Mouse (Mus musculus) neural tube, embryonic 11.5 days (tissue): ENCODE measurements around the gene Stxbp4. TPM values are rescaled to one million over a fixed set of nuclear protein-coding genes. Genes with fewer than 3 reads are reported as not detected.
A peak's percentile ranks its signal among the peaks of the same experiment; 100 is the strongest.

Source experiments
- ATAC-seq: fragments of 200-750 bp; cut with Nextera tagmentation; 2 replicates; pipeline ENCODE4 v1.8.0; 2017; ENCODE audit warnings: moderate number of reproducible peaks, mild to moderate bottlenecking, moderate TSS enrichment, moderate library complexity; ENCODE audit not compliant: insufficient read depth, low FRiP score, low TSS enrichment
- DNase-seq: peaks from one replicate; pipeline ENCODE4 v3.0.0-alpha.2; 2015; ENCODE audit warnings: low spot score
- H3K27ac ChIP-seq: fragments of 300-500 bp; sonication (generic); 2 replicates; pipeline ENCODE4 v1.5.1; 2014; ENCODE audit warnings: low read depth, mild to moderate bottlenecking, low read length
- H3K27me3 ChIP-seq: fragments of 300-500 bp; sonication (generic); 2 replicates; pipeline ENCODE4 v1.6.1; 2014; ENCODE audit warnings: mild to moderate bottlenecking, low read length, mixed read lengths; ENCODE audit not compliant: control insufficient read depth, insufficient read depth
- H3K36me3 ChIP-seq: fragments of 300-500 bp; sonication (generic); 2 replicates; pipeline ENCODE4 v1.6.1; 2014; ENCODE audit warnings: mild to moderate bottlenecking, low read length, moderate library complexity, mixed read lengths; ENCODE audit not compliant: control insufficient read depth, insufficient read depth
- H3K4me1 ChIP-seq: fragments of 300-500 bp; sonication (generic); 2 replicates; pipeline ENCODE4 v1.6.1; 2014; ENCODE audit warnings: low read length, mixed read lengths; ENCODE audit not compliant: control insufficient read depth, insufficient read depth
- H3K4me2 ChIP-seq: fragments of 300-500 bp; sonication (generic); 2 replicates; pipeline ENCODE4 v1.6.1; 2014; ENCODE audit warnings: low read depth, mild to moderate bottlenecking, moderate library complexity
- H3K4me3 ChIP-seq: fragments of 300-500 bp; sonication (generic); 2 replicates; pipeline ENCODE4 v1.5.1; 2014; ENCODE audit warnings: low read depth, low read length
- H3K9ac ChIP-seq: fragments of 300-500 bp; sonication (generic); 2 replicates; pipeline ENCODE4 v1.6.1; 2014; ENCODE audit warnings: mild to moderate bottlenecking, low read length
- H3K9me3 ChIP-seq: fragments of 300-500 bp; sonication (generic); 2 replicates; pipeline ENCODE4 v1.6.1; 2016; ENCODE audit warnings: low read length; ENCODE audit not compliant: control insufficient read depth
- WGBS: fragments of 180-500 bp; shearing (Covaris S2); extraction: QIAGEN DNeasy Blood & Tissue Kit; methylation state at CpG from one replicate; pipeline ENCODE4 v1.1.7; 2014; 5-methylcytosine and 5-hydroxymethylcytosine counted together
- polyA plus RNA-seq: library from polyadenylated mRNA; unstranded; fragments of >200 nt; fragmentation: Nextera tagmentation; extraction: Ambion mirVana; gene quantifications from 2 replicates; pipeline ENCODE4 v1.2.1, GENCODE M21; 2014

The Stxbp4 gene
- polyA plus RNA-seq, 1 experiment from 2014 or later = 36.1 TPM

DNA sequence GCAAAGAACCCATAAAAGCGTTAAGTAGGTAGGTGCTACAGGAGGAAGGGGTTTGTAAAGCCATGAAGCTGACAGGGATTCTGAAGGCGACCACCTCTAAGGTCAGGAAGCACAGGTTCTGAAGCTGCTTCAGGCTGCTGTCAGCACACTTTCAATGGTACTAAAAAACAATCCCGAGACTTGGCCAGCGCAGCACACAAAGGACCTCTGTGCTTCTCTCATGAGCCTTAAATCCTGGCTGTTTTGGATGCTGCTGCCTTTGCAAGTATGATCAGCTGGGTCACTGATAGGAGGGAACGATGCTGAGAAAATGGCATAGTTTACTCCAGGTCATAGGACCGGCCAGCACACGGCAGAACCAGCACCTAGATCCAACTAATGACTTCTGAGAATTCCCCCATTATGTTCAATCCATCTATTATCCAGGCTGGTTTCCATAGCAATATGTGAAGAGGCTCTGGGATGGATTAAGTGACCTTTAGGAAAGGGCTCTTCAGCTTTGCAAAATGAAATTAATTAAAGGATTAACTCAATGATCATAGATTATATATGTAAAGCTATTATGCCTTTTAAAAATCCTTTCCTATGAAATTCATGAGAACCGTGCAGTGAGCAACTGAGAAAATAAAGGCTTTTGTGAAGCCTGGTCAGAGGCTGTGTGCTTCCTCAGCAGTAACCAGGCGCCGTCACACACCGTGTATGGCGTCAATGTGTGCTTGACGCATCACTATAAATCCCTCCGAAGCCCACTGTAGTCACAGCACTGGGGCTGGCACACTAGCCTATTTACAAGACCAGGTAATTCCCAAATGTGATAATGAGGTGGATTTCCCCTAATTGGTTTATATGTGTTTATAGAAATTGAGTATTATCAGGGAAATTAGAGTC, 152.9 kb downstream of the Stxbp4 start:
- H3K4me2 ChIP-seq = no peak overlapping the region
- DNase-seq = peak; percentile 25
- H3K9ac ChIP-seq = no peak overlapping the region
- no peak overlapping the region for H3K4me3 ChIP-seq
- H3K36me3 ChIP-seq = no peaks in the 10 kb centered on the region
- peak; percentile 45; the same call in 1 of the 2 replicates for ATAC-seq
- H3K4me1 ChIP-seq = no peaks in the 10 kb centered on the region
- WGBS = 70% methylated on average over 14 of the region's 14 CpGs
- no peaks in the 10 kb centered on the region for H3K27me3 ChIP-seq
- no peaks in the 10 kb centered on the region for H3K9me3 ChIP-seq
- H3K27ac ChIP-seq = no peak overlapping the region

DNA sequence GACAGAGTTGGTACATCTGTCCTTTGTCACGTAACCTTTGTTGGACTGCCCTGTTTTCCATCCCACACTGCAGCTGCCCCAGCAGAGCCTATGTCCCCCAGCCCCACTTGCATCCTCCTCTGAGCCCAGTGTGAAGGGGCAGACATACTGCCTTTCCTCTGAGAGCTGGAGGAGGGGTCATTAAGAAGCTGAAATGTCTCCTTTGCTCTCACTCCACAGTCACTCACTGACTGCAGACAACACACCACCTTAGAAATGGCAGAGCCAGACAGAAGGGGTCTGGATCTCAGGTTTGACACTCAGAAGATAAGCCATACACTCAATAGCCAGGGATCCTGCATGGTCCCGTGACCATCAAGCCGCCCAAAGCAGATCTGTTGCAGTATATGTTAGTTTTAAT, 154.1 kb downstream of the Stxbp4 start:
- no peaks in the 10 kb centered on the region for H3K9me3 ChIP-seq
- no peak overlapping the region for H3K4me2 ChIP-seq
- no peaks in the 10 kb centered on the region for H3K4me1 ChIP-seq
- no peak overlapping the region for H3K9ac ChIP-seq
- H3K4me3 ChIP-seq = no peak overlapping the region
- ATAC-seq (no peak), DNase-seq (no peak)
- H3K27ac ChIP-seq = no peak overlapping the region
- no peaks in the 10 kb centered on the region for H3K27me3 ChIP-seq
- 95% methylated on average over 3 of the region's 3 CpGs for WGBS
- H3K36me3 ChIP-seq = no peaks in the 10 kb centered on the region; the same call in 1 of the 2 replicates

- Histone ChIP-seq H3K4me1 (no peaks in the 10 kb centered on the region), H3K36me3 (no peaks in the 10 kb centered on the region; the same call in 1 of the 2 replicates)
- WGBS = 85% methylated on average over 1 of the region's 1 CpGs
Observed at GRCm38 (mm10) chr11:90481828-90482227, 156.1 kb downstream of the Stxbp4 start.

GRCm38 (mm10) chr11:90470271-90470670, 167.6 kb downstream of the Stxbp4 start:
- no peaks in the 10 kb centered on the region for H3K36me3 ChIP-seq
- H3K4me2 ChIP-seq = no peak overlapping the region
- H3K9me3 ChIP-seq = no peaks in the 10 kb centered on the region
- H3K4me1 ChIP-seq = no peaks in the 10 kb centered on the region
- H3K4me3 ChIP-seq = no peak overlapping the region
- DNase-seq (no peak), ATAC-seq (no peak)
- H3K27ac ChIP-seq = no peak overlapping the region
- no peak overlapping the region for H3K9ac ChIP-seq
- WGBS = 90% methylated on average over 4 of the region's 4 CpGs
- H3K27me3 ChIP-seq = no peaks in the 10 kb centered on the region

More at GRCm38 (mm10) chr11:90481828-90482227, 156.1 kb downstream of the Stxbp4 start:
- ATAC-seq (no peak), DNase-seq (no peak)
- Histone ChIP-seq H3K4me3 (no peak overlapping the region), H3K9ac (no peak overlapping the region), H3K9me3 (no peaks in the 10 kb centered on the region), H3K27me3 (no peaks in the 10 kb centered on the region), H3K27ac (no peak overlapping the region), H3K4me2 (no peak overlapping the region)

- ATAC-seq = no peak
- DNase-seq = no peak
- Histone ChIP-seq H3K4me2 (no peak overlapping the region), H3K9me3 (no peaks in the 10 kb centered on the region), H3K27ac (no peak overlapping the region), H3K4me3 (no peak overlapping the region), H3K27me3 (no peaks in the 10 kb centered on the region), H3K4me1 (no peaks in the 10 kb centered on the region), H3K36me3 (no peaks in the 10 kb centered on the region), H3K9ac (no peak overlapping the region)
- WGBS = 64% methylated on average over 10 of the region's 10 CpGs
Observed at GRCm38 (mm10) chr11:90464046-90464595, 173.8 kb downstream of the Stxbp4 start.

DNA sequence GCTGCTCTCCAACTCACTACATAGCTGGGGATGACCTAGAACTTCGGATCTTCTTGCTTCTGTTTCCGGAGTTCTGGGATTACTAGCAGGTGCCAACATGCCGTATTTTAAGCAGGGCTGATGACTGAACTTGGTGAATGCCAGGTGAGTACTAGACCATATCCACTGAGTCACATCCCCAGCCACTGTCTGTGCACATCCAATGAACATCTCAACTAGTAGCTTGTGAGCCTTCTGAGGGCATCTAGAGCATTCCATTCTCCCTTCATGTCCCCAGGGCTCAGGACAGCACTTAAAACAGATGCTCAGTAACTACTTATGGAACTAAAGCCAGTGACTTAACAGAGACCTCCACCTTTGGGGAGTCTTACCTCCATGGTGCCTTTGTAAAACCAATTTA, 177.4 kb downstream of the Stxbp4 start:
- Histone ChIP-seq H3K9ac (no peak overlapping the region), H3K4me3 (no peak overlapping the region), H3K9me3 (no peaks in the 10 kb centered on the region), H3K4me2 (no peak overlapping the region), H3K27me3 (no peaks in the 10 kb centered on the region), H3K4me1 (no peaks in the 10 kb centered on the region), H3K27ac (no peak overlapping the region), H3K36me3 (no peaks in the 10 kb centered on the region)
- ATAC-seq (no peak), DNase-seq (no peak)
- 91% methylated on average over 3 of the region's 3 CpGs for WGBS

DNA sequence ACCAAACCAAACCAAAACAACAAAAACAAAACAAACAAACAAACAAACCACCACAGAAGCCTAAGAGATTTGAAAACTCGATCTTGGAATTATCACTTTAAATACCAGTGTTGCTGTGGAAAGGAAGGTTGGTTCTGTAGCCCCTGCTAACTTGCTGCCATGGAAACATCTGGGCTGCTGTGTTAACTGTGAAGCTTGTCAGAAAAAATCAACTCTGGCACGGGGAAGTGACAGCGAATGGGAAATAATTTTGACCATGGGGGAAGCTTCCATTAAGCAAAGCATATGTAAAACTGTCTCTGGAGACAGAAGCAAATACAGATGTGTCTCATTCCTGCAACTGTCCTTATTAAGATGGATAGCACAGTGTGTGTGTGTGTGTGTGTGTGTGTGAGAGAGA, 185.8 kb downstream of the Stxbp4 start:
- Histone ChIP-seq H3K27me3 (no peaks in the 10 kb centered on the region), H3K9ac (no peak overlapping the region), H3K27ac (no peak overlapping the region), H3K4me3 (no peak overlapping the region), H3K9me3 (no peaks in the 10 kb centered on the region), H3K4me1 (no peaks in the 10 kb centered on the region), H3K36me3 (no peaks in the 10 kb centered on the region), H3K4me2 (no peak overlapping the region)
- no peak for ATAC-seq
- DNase-seq = no peak
- 67% methylated on average over 3 of the region's 3 CpGs for WGBS

GRCm38 (mm10) chr11:90451506-90451905, 186.4 kb downstream of the Stxbp4 start:
- Histone ChIP-seq H3K4me1 (no peaks in the 10 kb centered on the region), H3K9ac (no peak overlapping the region), H3K9me3 (no peaks in the 10 kb centered on the region), H3K27me3 (no peaks in the 10 kb centered on the region), H3K4me3 (no peak overlapping the region), H3K36me3 (no peaks in the 10 kb centered on the region), H3K4me2 (no peak overlapping the region), H3K27ac (no peak overlapping the region)
- ATAC-seq = no peak
- no peak for DNase-seq
- WGBS = 91% methylated on average over 5 of the region's 5 CpGs

GRCm38 (mm10) chr11:90442462-90442861, 195.4 kb downstream of the Stxbp4 start:
- H3K27me3 ChIP-seq = no peaks in the 10 kb centered on the region
- no peak for ATAC-seq
- no peak overlapping the region for H3K4me3 ChIP-seq
- H3K4me2 ChIP-seq = no peak overlapping the region
- H3K9ac ChIP-seq = no peak overlapping the region
- H3K4me1 ChIP-seq = no peaks in the 10 kb centered on the region
- H3K27ac ChIP-seq = no peak overlapping the region
- no peaks in the 10 kb centered on the region for H3K9me3 ChIP-seq
- no peak for DNase-seq
- WGBS = 80% methylated on average over 2 of the region's 2 CpGs
- no peaks in the 10 kb centered on the region for H3K36me3 ChIP-seq
